Mouse (Mus musculus) mouse trophoblast stem cell (cell line): Measurements from ENCODE around the gene Zfp93.

Experiments used
- in situ Hi-C, 2 experiments: fragments of 300-500 bp; cut with MseI, MboI; formaldehyde crosslinking; loops; 2 replicates in 1 of 2; 3 replicates in 1 of 2; pipeline ENCODE4 v1.15.1; 2025

Zfp93 gene

DNA sequence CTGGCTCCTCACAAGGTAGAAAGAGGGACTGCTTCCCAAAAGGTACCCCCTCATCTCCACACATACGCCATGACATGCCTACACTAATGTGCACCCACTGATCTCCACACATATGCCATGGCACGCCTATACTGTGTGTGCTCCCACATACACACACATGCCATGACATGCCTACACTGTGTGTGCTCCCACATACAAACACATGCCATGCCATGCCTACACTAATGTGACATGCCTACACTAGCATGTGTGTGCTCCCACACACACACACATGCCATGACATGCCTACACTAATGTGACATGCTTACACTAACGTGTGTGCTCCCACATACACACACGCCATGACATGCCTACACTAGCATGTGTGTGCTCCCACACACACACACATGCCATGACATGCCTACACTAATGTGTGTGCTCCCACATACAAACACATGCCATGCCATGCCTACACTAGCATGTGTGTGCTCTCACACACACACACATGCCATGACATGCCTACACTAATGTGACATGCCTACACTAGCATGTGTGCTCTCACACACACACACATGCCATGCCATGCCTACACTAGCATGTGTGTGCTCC lies 20.0 kb downstream of the Zfp93 start:
- in situ Hi-C loops: loop anchor here (25.0 kb wide), 1 partner anchor 328 kb away; the partner anchor contains the start of genes Vmn1r180 (in 2 of the 2) and Vmn1r181 (in 2 of the 2)

DNA sequence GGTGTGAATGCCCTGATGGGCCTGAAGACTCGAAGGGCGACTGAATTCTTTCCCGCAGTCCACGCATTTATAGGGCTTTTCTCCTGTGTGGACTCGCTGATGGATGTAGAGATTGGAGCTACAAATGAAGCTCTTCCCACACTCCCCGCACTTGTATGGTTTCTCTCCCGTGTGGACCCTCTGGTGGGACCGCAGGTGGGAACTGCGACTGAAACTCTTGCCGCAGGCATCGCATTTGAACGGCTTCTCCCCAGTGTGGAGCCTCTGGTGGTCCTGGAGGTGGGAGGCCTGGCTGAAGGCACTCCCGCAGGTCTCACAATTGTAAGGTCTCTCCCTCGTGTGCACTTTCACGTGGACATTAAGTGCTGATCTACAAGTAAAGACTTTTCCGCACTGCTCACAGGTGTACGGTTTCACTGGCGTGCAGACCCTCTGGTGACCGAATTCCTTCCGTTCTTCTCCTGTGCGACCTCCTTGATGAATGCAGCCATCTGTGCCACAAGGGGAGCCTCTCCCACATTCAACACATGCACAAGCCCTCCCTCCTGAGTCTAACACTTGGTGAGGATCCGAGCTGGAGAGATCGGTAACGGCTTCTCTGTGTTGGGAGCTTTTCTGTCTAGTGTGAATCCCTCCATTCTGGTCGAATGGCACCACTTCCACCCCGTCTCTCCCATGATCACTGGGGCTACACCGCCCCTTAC lies 21.3 kb downstream of the Zfp93 start:
- in situ Hi-C loops: loop anchor here (25.0 kb wide), 1 partner anchor 329 kb away; the partner anchor contains the start of genes Vmn1r180 (in 2 of the 2) and Vmn1r181 (in 2 of the 2)

GRCm38 (mm10) chr7:24293061-24293851 lies 23.0 kb downstream of the Zfp93 start:
- in situ Hi-C loops: loop anchor here (25.0 kb wide), 1 partner anchor 331 kb away; the partner anchor contains the start of genes Vmn1r180 (in 2 of the 2) and Vmn1r181 (in 2 of the 2)

- in situ Hi-C loops: loop anchor here (25.0 kb wide), 1 partner anchor 332 kb away; the partner anchor contains the start of genes Vmn1r180 (in 2 of the 2) and Vmn1r181 (in 2 of the 2)
These were observed 24.5 kb downstream of the Zfp93 start for GRCm38 (mm10) chr7:24294763-24295162.

GRCm38 (mm10) chr7:24295376-24295775 lies 25.2 kb downstream of the Zfp93 start:
- in situ Hi-C loops: loop anchor here (25.0 kb wide), 1 partner anchor 333 kb away; the partner anchor contains the start of genes Vmn1r180 (in 2 of the 2) and Vmn1r181 (in 2 of the 2)

DNA sequence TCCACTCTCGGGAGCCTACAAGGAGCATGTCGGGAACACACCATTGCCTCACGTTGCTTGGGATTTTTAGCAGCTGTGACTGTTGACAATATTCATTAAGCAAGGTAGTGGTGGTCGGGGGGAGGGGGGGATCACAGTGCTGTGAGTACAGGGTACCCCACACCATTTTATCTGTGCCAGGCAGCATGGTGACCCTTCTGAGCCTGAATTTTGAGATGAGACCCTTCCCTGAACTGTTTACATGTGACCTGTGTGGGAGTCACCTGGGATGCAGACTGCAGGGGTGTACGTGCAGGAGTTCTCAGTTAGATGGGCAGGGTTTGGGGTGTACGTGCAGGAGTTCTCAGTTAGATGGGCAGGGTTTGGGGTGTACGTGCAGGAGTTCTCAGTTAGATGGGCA lies 26.2 kb downstream of the Zfp93 start:
- in situ Hi-C loops: loop anchor here (25.0 kb wide), 1 partner anchor 334 kb away; the partner anchor contains the start of genes Vmn1r180 (in 2 of the 2) and Vmn1r181 (in 2 of the 2)

DNA sequence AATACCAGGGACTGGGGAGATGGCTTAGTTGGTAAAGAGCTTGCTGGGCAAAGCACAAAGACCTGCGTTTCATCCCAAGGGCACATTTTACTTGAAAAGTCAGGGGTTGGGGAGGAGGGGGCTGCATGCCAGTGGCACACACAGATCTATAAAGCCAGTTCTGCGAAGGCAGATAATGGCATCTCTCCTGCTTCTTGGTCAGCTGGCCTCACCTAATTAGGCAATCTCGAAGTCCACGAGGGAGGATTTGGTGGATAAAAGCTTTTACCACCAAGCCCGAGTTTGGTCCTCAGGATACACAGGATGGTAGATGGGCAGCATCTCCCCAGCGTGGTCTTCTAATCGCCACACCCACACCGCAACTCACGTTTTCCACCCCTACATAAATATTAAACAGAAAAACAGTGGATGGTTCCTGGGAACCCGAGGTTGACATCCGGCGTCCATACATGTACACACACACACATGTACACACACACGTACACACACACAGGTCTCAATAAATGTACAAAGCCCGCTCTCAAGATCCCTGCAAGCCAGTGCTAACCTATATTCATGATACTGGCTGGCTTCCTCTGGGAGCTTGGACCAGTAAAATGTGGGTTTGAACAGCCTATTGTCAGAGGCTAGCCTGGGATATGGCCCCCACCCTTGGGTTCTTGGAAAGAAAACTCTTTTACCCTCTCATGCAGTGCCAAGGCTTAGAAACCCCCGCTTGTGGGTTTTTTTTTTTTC lies 27.3 kb downstream of the Zfp93 start:
- in situ Hi-C loops: loop anchor here (25.0 kb wide), 1 partner anchor 335 kb away; the partner anchor contains the start of genes Vmn1r180 (in 2 of the 2) and Vmn1r181 (in 2 of the 2)

GRCm38 (mm10) chr7:24298635-24298972 lies 28.4 kb downstream of the Zfp93 start:
- in situ Hi-C loops: loop anchor here (25.0 kb wide), 1 partner anchor 336 kb away; the partner anchor contains the start of genes Vmn1r180 (in 2 of the 2) and Vmn1r181 (in 2 of the 2)

GRCm38 (mm10) chr7:24298973-24299708 lies 28.9 kb downstream of the Zfp93 start:
- in situ Hi-C loops: loop anchor here (25.0 kb wide), 1 partner anchor 337 kb away; the partner anchor contains the start of genes Vmn1r180 (in 2 of the 2) and Vmn1r181 (in 2 of the 2)

DNA sequence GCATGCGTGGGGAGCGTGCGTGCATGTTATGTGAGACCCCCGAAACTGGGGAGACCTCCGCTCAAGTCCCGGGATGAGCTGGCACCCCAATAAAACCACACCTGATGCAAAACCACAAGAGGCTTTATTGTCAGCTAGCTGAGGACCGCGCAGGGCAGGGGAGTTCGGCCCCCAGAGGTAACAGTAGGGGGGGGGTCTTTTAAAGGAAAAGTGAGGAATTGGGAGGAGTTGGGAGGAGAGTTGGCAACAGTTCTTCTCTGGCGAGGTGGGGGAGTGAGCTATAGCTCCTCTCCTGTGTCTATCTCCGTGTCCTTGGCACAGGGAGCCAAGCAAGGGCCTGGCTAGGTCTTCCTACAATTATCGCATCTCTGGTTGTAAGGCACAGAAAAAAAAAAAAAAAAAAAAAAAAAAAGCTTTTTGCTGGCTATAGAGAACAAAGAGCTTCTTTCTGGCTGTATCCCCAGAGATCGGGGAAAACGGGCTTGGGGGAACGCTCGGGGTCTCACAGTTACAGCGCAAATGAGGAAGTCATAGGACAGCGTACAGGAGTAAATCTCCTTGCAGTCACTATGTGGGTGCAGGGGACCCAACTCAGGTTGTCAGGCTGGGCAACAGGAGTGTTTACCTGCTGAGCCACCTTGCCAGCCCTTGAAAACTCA lies 29.7 kb downstream of the Zfp93 start:
- in situ Hi-C loops: loop anchor here (25.0 kb wide), 1 partner anchor 338 kb away; the partner anchor contains the start of genes Vmn1r180 (in 2 of the 2) and Vmn1r181 (in 2 of the 2)

DNA sequence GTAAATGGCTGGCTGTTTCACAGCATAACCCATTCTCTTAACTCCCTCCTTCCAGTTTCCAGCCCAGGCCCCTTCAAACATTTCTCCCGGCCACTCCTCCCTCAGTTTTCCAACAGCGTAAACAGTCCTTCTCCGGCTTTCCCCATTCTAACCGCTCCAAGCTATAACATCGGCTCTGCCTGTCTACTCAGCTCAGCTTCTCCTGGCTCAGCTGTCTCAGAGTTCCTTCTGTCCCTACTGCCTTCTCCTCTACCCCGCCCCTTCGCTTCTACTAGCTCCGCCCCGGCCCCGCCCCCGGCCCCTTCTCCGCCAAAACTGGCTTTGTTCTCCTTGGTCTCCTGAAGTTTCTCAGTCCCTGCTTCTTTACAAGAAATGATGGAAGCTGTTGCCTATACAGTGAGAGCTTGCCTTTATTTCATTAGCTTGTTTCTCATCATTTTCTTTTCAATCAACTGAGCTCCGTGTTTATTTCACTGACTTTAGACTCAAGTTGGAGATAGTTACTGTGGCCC lies 30.6 kb downstream of the Zfp93 start, which contains the start of gene Zfp61:
Gene Zfp61 (minus strand): TSS at position 462 of the 512 bp plus-strand sequence.
- in situ Hi-C loops: no loop called here

DNA sequence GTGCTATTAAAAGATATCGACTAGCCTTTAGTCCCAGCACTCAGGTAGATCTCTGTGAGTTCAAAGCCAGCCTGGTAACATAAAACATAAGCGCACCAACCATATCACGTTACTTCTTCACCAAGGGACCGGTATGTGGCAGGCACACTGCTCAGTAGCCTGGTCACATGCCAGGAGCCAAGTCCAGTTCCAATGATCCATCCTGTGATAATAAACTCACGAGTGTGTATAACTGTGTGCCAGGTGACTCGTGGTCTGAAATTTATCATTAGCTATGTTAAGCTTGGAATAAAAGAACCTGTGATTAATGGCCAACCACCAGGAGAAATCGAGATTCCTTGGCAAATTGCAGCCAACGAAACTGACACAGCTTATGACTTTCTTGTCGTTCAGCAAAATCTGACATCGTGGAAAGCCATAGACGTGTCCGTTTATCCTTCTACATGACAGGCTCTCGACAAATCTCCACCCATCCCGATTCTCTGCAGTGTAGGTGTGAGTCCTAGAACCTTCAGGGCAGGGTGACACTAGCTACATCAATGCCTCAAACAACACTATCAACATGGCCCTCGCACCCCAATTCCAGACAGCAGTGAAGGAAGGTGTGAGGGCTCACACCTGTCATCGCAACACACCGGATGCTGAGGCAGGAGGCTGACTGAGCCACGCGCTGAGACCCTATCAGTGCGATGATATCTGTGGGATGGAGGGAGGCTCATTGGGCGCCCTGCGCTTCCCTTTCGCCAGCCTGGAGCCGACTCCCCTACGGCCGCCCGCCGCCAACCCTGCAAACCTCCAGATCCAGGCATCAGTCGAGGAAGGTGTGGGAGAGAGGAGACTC lies 45.7 kb downstream of the Zfp93 start:
- in situ Hi-C loops: no loop called here

- in situ Hi-C loops: no loop called here
These were observed 46.4 kb downstream of the Zfp93 start, which contains the start of gene Zfp94 for GRCm38 (mm10) chr7:24316567-24317092. TSS of gene Zfp94 (minus strand) at chr7:24316666.

- in situ Hi-C loops: no loop called here
These were observed 48.7 kb downstream of the Zfp93 start for GRCm38 (mm10) chr7:24318942-24319341.

DNA sequence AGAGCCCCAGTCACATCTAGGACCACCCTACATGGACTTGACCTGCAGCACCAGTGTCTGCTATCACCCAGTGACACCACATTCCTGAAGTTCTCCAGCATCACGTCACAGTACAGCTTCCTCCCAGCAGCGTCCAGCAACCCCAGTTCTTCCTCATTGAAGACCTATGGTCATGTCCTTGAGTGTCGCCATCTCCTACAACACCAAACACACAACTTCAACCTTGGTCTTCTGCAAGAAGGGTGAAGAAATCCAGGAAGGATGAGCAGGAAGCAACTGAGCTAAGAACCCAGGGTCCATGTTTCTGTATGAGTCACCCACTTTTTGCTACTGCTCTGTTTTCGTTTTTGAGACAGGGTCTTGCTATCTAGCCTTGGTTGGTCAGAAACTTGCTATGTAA lies 52.4 kb downstream of the Zfp93 start:
- in situ Hi-C loops: no loop called here

DNA sequence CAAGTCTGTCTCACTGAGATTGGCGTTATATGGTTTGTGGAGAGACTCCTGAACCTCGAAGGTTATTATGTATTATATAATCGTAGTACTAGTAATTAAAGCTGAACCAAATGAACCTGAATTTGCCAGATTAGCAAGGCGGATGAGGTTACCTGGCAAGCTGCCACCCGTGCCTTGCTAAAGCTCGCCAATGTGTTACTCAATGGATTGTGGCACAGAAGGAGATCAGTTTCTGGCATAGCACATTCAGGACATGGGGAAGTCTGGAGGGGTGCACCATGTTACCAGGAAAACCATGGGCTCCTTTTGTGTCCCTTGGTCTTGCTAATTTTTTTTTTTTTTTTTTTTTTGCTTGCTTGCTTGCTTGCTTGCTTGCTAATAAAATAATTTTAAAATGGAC lies 55.0 kb downstream of the Zfp93 start:
- in situ Hi-C loops: no loop called here

DNA sequence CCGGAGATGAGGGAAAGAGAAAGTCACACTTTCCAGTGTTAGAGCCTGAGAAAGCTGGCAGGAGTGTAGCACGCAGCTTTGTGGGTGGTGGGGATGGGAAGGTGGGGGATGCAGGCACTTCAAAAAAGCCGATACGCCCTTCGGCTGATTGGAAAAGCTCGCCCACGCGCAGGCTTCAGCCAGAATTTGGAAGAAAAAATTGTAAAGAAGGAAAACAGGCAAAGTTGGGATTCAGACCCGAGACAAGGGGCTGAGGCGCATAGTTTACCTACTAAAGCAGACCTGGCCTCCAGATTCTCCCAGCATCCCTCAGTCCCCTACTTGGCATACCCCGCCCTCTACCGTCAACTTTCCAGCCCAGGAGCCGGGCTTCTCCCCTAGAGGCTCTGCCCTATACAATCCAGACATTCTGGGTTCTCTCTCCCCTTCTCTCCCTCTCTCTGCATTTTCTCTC lies 55.5 kb downstream of the Zfp93 start:
- in situ Hi-C loops: no loop called here
